Mouse (Mus musculus): ENCODE results near the gene Atoh8.

Atoh8 gene

GRCm38 (mm10) chr6:72225686-72226085 lies 9.7 kb downstream of the Atoh8 start:
- DNase-seq, result no peak

- DNase-seq, result no peak
Measured at GRCm38 (mm10) chr6:72223892-72224291, 11.5 kb downstream of the Atoh8 start.

DNA sequence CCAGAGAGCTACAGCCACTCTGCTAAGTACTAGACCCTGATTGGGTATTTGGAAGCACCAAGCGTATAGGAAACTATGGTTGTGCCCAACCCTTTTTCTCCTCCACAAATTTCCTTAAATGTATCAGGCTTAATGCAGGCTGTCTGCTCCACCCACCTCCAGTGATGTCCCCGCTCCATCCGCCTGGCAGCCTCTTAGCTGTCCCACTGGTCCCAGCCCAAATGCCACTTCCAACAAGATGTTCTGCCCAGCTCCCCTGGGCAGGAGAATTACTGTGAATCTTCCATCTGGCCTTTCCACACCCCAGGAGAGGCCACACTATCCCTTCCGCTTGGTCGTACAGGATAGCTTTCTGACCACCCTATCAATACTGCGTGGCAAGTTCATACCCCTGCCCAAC lies 12.5 kb downstream of the Atoh8 start:
- DNase-seq, result no peak

DNA sequence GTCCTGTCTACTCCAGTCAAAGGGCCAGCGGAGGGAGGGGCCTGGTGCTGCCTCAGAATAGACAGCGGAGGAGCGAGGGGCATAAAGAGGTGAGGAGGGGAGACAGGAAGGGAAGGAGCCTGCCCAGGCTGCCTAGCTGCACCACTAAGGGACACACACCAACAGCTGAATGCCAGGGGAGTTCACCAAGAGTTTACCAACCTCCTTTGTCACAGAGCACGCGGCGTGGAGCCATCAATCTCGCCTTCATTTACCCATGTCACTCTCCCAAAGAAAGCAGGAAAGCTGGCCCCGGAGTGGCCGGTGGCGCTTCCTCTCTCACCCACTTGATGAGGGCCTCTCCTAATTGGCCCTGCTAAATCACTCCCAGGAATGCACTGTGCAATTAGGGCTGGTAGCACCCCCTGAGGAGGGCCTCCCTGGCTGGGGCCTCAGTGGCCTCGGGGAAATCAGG lies 13.1 kb downstream of the Atoh8 start:
- DNase-seq, result no peak

DNA sequence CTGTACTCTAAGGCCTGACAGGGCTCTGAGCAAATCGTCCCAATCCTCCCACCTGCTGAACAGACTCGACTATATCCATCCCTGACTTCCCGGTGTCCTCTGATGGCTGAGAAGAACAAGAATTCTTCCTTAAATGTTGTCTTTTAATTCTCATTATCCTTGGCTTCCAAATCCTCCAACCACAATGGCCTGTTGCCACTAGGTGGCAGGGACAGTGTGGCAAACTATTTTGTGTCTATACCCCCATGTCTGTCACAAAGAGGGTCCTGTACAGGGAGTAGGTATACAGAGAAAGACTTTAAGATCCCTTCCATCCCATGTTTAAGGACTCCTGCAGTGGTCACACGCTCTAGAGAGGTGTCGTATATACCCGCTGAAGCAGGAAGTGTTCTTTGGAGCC lies 14.1 kb downstream of the Atoh8 start:
- DNase-seq, result no peak

GRCm38 (mm10) chr6:72219549-72219948 lies 15.8 kb downstream of the Atoh8 start:
- no peak for DNase-seq

DNA sequence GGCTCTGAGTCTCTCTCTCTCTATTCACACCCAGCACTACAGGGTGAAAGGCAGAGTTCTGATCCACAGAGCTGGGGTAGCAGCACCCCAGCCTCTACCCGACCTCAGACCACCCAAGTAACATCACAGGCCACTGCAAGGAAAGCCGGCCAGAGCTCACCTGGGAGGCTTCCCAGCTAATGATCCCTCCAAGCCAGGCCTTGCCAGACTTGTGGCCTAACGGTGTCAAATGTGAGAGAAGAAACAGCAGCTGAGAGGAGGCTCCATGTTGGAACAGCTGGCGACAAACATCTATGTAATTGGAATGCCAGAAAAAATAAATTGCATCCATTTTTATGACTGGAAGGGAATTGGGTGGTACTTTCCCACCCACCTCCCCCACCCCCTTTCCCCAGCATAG lies 17.1 kb downstream of the Atoh8 start:
- no peak for DNase-seq

- no peak for DNase-seq
Measured at GRCm38 (mm10) chr6:72217415-72217784, 18.0 kb downstream of the Atoh8 start.

GRCm38 (mm10) chr6:72216681-72217414 lies 18.5 kb downstream of the Atoh8 start:
- DNase-seq, result peak; percentile 54

DNA sequence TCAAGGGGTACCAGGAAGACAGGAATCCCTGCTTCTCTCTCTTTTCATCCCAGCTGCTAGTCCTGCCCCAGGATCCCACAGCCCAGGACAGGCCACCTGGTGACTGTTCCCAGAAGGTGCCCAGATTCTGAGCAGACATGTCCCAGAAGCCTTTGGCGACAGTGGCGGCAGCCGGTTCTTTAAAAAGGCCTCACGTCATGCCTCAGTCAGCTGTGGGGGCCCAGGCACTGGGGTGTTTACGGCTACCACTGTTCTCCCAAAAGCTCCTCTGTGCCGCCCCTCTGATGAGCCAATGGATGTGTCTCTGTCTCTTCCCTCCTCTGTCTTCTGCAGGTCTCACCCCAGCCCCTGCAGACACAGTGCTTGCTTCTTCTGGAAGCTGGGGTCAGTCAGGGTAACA lies 19.8 kb downstream of the Atoh8 start:
- no peak for DNase-seq

GRCm38 (mm10) chr6:72211360-72211759 lies 24.0 kb downstream of the Atoh8 start:
- no peak for DNase-seq

- DNase-seq, result no peak
Measured at GRCm38 (mm10) chr6:72210823-72211222, 24.6 kb downstream of the Atoh8 start.

DNA sequence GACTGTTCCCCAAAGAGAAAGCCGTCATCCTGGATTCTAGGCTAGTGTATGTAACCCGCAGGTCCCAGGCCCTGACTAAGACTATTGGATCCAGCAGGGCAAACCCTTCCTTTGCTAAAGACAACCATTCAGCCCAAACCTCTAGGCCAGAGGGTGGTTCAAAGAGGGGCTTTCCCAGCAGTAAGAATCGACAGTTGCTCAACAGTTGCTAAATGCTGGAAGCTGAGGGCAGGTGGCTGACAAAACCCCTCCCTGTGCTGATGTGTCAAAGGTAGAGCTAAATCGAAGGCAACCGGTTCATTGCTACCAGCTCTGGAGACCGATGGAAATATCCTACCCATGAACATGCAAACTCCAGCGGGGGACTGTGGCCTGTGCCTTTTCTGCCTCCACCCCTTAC lies 25.6 kb downstream of the Atoh8 start:
- DNase-seq, result no peak

DNA sequence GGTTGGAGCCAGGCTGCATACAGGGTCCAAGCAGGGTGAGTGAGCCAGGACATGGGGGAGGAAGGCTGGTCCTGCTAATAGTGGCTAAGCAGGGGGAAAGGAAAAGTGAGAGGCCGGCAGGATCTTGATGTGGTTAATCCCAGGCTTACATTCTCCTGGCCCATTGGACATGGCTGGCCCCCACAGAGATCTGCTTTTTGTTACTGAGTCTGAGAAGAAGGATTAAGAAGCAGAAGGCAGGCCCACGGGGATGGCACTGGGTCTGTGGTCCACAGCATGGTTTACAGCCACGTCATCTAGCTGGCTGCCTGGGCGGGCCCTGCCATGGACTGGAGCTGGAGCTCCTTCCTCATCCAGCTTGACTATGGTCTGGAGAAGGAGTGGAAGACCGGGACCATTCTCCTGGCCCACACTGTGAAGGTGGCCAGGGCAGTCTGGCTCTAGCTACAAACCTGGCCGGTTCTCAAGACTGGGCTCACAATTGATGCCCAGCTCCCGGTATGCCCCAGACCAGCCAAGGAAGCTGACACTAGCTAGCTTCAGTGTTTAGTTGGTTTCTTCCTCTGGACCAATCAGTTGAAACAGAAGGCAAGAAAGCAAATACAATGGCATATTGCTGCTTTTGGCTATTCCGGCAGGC lies 26.9 kb downstream of the Atoh8 start:
- DNase-seq, result no peak

GRCm38 (mm10) chr6:72206021-72206420 lies 29.4 kb downstream of the Atoh8 start:
- DNase-seq, result no peak

- no peak for DNase-seq
Measured at GRCm38 (mm10) chr6:72204858-72205257, 30.5 kb downstream of the Atoh8 start.

DNA sequence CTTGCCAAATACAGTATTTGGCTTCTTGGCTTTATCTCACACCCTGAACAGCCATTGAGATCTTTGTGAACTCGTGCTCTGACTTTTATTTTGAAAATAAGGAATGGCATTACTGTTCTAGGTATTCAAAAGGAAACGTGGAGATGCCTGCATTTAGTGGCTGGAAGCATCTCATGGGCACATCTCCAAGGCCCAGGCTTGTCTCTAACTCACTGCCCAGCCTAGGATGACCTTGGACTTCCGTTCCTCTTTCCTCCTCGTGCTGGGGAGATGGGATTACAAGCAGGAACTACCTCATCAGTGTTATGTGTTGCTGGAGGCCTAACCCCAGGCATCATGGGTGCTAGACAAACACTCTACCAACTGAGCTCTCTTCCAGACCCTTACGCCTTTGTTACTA lies 32.1 kb downstream of the Atoh8 start:
- DNase-seq, result no peak

DNA sequence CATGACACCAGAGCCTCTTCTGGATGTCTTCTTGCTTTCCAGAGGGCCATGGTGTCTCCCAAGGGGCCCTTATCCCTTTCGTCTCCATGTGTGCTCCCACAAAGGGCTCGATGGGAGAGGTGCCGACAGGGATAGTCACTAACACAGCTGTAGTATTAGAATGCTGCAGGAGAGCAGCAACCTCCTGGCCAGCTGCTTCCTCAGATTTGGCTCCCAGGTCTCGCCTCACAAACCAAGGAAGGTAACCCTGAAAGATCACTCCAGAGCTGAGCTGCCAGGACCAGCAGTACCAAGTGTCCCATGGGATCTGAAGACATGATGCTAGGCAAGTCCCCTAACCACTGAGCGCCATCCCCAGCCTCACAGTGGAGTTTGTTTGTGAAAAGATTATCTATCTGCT lies 32.6 kb downstream of the Atoh8 start:
- no peak for DNase-seq

DNA sequence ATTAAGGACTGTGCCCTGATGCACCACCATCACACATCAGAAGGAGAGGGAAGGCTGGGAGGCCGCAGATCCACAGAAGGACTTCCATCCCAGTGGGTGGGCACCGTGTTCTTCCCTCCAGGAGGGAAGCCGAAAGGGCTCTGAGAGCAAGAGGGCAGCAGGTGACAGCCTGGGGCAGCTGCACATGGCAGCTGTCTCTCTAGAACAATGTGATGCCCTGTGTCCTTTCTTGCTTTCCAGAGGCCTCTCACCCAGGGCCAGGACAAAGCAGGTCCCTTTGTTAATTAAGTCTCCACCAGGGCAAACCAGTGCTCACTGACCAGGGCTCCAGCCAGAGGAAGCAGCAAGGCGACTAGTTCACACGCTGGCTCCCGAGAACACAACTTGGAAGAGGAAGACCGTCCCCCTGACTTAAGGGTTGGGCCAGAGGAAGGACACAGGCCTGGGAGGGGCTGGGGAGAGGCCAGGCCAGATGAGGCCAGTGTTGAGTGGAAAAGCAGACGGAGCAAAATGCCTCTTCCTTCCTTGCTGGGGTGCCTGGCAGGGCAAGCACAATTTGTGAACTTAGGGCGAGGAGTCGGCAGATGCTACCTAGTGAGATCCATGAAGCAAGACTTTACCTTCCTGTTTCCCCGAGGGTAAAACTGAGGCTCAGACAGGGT lies 34.7 kb downstream of the Atoh8 start:
- DNase-seq, result no peak

- no peak for DNase-seq
Measured at GRCm38 (mm10) chr6:72197515-72197914, 37.9 kb downstream of the Atoh8 start.

DNA sequence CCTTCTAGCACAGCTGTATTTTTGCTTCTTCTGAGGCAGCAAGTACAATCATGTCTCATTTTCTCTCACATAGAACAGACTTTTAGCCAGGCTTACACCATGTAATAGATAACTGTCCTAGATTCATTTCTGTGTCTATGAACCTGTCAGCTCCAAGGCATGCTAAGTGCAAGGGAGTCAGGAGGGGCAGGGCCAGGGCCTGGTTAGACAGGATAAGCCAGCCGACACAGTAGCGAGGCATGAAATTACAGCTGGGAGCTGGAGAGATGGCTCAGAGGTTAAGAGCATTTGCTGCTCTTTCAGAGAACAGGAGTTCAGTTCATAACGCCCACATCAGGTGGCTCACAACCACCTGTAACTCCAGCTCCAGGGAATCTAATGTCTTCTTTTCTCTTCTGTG lies 38.7 kb downstream of the Atoh8 start:
- DNase-seq, result no peak

- DNase-seq, result peak; percentile 14
Measured at GRCm38 (mm10) chr6:72190577-72190976, 44.8 kb downstream of the Atoh8 start.

DNA sequence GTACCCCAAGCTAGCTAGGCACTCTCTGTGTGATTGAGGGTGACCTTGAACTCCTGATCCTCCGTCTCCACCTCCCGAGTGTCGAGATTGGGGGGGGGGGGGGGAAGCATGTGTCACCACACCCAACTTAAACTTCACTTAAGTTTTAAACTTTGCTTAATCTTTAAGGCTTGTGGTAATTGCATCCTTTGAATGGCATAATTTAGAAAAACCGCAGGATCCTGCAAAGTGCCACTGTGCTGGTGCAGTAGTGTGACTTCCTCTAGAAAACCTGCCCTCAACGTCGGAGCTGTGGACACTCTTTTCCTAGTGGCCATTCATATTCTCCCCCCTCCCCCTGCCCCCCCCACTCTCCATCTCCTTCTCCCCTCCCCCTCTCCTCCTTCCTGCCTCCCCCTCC lies 45.3 kb downstream of the Atoh8 start:
- no peak for DNase-seq
